Mouse (Mus musculus): ENCODE measurements around the gene Kdm8.

DNA sequence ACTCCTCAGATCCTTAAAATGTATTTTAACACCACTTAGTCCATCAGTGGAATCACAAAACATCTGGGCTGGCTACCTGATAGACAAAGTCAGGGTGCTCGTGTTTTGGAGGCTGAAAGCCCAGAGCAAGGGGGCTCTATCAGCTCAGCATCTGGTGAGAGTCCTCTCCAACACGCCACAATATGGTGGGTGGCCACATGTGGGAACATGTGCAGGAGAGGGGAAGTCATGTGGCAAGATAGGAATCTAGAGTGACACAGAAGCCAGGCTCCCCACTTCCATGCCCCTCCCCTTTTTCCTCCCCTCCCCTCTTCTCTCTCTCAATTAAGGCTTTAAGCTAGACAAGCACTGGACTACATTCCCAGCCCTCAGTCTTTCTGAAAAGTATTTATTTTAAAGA, 67.4 kb downstream of the Kdm8 start:
- no peak for TF ChIP-seq CTCF (IDR thresholded peaks at IDR 0.05; ENCODE audit: low read depth)
- TF ChIP-seq EP300 (IDR thresholded peaks at IDR 0.05; ENCODE audit: low read depth), result no peak
